Mouse (Mus musculus) cerebral cortex, adult 2 months (tissue): Measurements from ENCODE around the gene Ciita.

Source experiments
- WGBS: fragments of 180-500 bp; shearing (Covaris S2); methylation state at CpG from one replicate; pipeline ENCODE4 v1.1.7; 2018; 5-methylcytosine and 5-hydroxymethylcytosine counted together

The Ciita gene

GRCm38 (mm10) chr16:10520908-10521614 is 41.2 kb downstream of the Ciita start:
- WGBS, result 45% methylated on average over 2 of the region's 2 CpGs

DNA sequence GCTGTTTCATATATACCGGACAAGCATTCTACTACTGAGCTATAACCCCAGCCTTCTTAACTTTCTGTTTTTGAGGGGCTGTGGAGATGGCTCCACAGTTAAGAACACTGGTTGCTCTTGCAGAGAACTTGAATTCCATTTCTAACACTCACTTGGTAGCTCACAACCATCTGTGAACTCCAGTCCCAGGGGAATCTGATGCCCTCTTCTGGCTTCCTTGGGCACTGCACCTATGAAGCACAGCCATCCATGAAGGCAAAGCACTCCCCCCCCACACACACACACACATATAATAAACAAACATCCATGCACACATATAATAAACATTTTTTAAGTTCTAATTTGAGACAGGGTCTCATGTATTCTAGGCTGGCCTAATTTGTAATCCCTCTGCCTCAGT is 43.0 kb downstream of the Ciita start:
- 100% methylated on average over 1 of the region's 1 CpGs for WGBS

- WGBS, result 94% methylated on average over 8 of the region's 8 CpGs
Observed at GRCm38 (mm10) chr16:10523650-10524049, 43.8 kb downstream of the Ciita start.

DNA sequence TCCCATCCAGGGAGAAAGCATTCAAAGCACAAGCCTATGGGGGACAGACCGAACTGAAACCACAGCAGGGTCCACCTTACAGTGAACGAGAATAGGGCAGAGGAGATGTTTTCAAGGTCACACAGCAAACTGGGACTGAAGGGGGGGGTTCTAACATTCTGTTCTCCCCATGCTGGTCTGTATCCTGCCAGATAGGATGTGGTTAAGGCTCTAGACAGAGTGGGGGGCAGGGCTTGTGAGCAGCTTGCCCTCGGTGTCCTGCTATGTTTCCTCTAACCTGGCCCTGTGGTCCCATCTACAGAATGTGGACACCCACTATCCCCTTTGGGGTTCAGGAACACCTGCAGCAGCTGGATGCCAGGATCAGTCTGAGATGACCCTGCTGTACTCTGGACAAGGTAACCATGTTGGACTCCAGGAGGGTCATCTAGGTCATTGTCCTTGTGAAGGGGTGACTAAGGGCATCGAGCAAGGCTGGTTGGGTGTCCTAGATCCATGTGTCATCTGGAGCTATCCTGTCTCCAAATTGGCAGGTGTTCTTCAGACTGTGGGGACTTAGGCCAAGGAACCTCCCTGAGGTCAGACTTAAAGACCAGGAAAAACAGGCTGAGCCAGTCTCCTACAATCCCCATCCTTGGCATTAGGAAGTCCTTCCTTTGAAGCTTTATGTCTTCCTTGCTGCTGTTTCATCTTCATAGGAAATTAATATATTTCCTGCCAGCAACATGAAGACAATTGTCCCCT is 45.2 kb downstream of the Ciita start:
- WGBS, result 78% methylated on average over 4 of the region's 4 CpGs

DNA sequence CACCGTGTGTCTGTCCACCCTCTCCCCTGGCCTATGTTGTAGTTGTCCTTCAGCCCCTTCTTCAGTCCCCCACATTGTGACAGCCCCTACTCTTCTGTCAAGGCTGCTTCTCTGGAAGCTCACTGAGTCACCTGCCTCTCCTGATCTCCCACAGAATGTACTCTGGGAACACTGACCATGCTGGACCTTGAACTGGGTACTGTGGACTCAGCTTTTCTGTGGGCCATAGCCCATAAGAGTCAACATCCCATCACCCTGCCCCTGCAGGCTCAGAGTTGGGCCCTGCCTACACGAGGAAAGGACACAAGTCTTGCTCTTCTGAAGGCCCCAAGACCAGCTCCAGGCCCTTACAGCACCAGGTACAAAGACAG is 45.7 kb downstream of the Ciita start:
- 70% methylated on average over 2 of the region's 2 CpGs for WGBS

DNA sequence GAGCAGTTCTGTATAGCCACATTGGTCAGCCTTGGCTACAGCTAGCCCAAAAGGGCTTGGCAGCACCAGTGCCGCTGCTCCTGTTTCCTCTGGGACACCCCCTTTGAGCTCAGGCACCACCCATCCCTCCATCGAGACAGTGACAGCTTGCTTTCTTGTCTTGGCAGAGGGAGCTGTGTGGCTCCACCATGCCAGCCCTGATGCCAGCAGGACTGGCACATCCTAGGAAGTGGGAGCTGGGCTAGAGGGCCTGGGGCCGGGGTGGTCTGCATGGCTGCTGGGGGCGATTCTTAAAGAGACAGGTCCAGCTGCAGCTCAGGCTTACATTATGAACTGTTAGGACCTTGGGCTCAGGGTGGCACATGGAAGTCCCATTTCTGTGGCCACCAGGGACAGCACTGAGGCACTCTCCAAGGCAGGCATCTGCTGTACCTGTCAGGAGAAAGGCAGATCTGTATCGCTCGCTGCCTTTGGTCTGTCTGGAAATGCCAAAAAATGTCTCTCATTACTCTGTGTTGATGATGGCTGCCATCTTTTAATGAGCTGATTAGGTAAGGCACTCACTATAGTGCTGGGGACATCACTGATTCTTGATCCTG is 47.3 kb downstream of the Ciita start:
- WGBS, result 55% methylated on average over 6 of the region's 6 CpGs

DNA sequence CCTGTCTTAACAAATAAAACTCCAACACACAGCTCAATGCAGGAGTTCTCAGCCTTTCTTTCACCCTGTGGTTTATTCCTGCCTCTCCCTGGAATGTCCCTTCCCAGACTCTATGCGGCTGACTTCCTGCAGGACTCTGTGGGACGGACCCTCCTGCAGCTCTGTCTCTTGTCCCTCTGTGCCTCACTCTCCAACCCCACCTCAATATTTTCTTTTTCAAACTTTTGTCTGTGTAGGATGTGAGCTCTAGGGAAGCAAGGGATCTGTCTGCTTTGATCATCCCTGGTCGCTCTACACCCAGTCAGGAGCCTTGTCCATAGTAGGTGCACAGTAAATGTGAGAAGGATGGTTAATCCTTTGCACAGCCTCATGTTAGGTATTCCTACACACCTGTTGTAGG is 48.5 kb downstream of the Ciita start:
- WGBS, result 84% methylated on average over 3 of the region's 3 CpGs

DNA sequence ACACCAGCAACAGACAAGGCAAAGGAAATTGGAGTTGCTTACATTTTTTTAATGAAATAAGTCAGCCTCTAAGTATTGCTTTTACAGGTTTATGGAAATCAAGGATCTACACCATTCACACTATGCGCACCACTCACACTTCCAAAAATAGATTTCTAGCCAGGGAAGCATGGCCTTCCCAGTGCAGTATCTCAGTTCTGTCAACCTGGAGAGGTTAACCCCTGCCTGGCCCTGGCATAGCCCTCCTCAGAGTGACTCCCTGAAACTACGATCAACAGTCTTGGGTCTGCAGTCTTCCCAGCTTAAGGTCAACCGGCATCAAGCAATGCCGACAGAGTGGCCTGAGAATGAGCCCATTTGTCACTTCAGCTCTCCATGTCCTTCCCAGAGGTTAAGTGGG is 50.3 kb downstream of the Ciita start:
- WGBS, result 89% methylated on average over 4 of the region's 4 CpGs

- 96% methylated on average over 4 of the region's 4 CpGs for WGBS
Observed at GRCm38 (mm10) chr16:10533781-10534180, 53.9 kb downstream of the Ciita start.

- 65% methylated on average over 7 of the region's 7 CpGs for WGBS
Observed at GRCm38 (mm10) chr16:10534567-10534966, 54.7 kb downstream of the Ciita start.

GRCm38 (mm10) chr16:10536323-10536722 is 56.5 kb downstream of the Ciita start:
- 43% methylated on average over 5 of the region's 5 CpGs for WGBS

GRCm38 (mm10) chr16:10536961-10537360 is 57.1 kb downstream of the Ciita start:
- WGBS, result 76% methylated on average over 3 of the region's 3 CpGs

DNA sequence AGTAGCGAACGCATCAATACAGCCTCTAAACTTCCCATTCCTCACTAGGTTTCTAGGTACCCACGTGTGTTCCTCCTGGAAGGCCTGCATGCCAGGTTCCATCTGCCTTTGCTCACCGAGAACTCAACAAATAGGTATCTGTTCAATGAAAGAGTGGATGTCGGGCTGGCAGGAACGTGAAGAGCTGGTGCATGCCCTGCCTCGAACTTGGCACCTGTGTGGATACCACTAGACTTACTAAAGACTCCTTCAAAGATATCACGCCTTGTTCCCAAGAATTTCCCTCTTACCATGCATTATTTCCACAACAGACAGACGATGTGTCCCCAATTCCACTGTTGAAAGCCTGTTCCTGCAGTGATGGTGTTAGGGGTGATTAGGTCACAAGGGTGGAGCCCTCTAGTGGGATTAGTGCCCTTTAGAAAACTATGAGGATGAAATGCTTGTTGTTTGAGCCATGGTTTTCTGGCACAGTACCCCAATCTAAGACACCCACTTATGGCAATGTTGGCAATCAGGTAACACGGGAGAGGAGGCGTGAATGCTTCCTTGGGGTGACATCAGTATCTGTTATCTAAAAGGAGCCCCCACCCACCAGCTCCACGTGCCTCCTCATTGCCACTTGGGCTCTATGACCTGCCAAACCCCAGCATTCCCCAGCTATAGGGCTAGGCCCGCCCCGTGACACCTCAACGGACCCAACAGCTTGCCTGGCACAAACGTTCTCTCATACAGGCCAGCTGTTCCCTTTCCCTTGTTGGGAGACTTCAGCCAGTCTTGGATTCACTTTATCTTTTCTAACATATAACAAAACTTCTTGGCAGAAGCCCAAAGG is 61.1 kb downstream of the Ciita start:
- WGBS, result 37% methylated on average over 16 of the region's 16 CpGs

DNA sequence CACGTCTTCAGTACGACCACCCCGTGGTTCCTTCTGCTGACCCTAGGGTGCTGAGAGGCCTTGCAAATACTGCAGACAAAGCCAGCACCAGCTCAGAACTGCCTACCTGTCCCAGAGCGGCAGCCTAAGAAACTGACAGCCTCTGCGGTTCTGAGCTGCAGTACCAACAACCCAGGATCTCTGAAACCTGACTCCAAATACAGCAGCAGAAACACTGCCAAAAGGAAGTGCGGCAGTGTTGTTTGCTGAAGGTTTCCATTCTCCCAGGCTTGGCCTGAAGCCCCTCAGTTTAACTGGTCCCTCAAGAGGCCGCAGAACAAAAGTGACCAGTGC is 61.7 kb downstream of the Ciita start:
- WGBS, result 12% methylated on average over 7 of the region's 7 CpGs

GRCm38 (mm10) chr16:10542266-10542665 is 62.4 kb downstream of the Ciita start:
- WGBS, result 3% methylated on average over 22 of the region's 22 CpGs

DNA sequence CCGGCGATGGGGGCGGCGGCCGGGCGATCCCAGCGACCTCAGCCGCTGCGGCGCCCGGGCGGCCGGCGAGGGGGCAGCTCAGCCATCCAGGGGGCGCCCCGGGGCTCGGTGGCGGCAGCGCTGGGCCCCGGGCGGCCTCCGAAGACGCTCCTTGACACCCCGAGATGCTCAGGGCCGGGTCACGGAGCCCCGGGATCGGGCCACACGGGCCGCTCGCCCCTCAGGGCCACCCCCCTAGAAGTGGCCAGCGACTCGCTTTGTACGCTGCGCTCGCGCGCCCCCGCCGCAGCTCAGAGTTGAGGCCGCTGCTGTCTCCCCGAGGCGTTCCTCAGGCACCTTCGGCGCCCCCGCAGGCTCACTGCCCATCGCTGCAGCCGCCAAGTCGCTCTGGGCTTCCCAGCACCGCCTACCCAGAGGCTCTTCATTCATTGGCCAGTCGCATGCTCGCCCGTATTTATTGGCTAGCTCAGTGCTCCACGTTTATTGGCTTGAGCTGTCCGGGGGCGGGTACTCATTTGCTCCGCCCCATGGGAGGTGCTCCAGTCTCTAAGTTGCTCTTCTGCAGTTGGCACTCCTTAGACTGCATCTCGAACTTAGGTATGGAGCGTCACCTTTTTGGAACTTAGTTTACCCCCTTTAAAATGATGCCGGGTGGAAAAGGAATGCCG is 63.0 kb downstream of the Ciita start, which contains the start of gene Dexi:
Gene Dexi (minus strand): TSS at position 357 of the 668 bp plus-strand sequence.
- under 1% methylated on average over 61 of the region's 61 CpGs for WGBS

DNA sequence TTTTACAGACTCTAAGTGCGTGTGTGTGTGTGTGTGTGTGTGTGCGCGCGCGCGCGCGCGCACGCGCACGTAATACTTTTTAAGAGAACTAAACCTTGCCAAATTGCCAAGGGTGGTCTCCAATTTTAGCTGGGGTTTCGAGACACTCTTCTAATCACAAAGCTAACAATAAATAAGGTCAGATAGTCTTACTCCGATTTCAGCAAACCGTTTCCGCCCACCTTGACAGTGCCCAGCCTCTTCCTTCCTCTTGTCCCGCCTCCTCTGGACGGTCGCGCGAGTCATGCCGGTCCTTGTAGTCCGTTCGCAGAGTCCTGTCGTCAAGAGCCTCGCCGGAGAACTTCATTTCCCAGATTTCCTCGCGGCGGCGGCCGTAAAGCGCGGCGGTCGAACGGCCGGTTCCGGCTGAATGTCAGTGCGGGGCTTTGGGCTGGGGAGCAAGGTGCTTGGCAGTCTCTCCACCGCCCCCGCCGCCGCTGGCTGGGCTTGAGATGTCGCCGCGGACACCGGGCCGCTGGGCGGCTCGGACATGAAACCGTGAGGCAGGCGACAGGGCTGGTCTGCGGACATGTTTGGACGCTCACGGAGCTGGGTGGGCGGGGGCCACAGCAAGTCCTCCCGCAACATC is 65.2 kb downstream of the Ciita start, which contains the start of gene Clec16a:
Gene Clec16a (plus strand): TSS at position 345 of the 628 bp plus-strand sequence.
- WGBS, result under 1% methylated on average over 58 of the region's 58 CpGs

DNA sequence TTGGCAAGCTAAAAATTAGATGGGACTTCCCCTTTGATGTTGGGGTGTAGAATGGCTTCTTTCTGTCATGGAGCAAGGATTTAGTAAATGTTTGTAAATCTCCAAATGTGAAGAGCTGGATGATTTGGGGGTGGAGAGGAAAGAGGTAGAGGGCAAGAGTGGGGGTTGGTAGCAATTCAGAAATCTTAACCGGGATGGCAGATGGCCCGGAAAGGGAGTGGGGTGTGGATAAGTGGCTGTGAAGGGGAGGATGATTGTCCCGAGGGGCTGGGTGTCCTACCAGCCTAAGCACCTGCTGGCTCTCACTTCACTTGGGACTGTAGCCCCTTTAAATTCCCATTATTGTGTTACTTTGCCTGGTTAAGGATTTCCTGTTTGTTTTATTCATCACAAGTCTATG is 67.0 kb downstream of the Ciita start:
- WGBS, result 41% methylated on average over 3 of the region's 3 CpGs

- WGBS, result 41% methylated on average over 3 of the region's 3 CpGs
Observed at GRCm38 (mm10) chr16:10548938-10549337, 69.1 kb downstream of the Ciita start.

DNA sequence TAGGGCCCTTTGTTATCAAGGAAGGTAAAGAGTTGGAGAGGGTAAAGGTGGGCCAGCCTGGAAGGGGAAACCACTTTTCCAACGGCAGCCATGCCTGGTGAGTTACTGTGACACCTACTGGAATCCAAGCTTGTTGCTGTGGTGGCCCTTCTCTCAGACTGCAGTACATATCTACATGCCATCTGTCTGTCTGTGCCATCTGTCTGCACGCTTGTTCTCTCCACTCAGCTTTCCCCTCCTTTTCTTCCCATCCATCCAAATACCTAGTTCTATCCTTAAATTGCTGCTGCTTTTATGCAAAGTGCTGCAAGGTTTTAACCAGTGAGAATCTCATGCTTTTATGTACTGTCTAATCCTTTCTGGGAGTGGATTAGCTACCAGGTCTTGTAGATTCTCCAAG is 69.7 kb downstream of the Ciita start:
- 33% methylated on average over 2 of the region's 2 CpGs for whole genome bisulfite sequencing

DNA sequence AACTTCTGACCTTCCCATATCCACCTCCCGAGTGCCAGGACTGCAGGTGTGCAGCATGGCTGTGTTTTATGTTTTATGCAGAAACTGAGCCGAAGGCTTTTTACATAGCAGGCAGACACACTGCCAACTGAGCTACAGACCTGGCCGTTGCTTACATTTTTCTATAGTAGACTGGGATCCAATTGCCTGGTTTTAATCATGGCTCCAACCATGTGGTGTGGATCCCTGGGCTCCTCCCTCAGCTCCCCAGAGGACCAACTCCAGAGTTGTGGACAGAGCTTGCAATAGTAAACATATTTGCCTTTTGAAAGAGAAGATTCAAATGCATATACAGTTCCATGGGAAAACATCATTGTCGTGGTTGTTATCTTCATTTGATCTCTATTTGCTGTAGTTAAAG is 71.7 kb downstream of the Ciita start:
- WGBS, result 70% methylated on average over 4 of the region's 4 CpGs
